Mouse (Mus musculus) liver, adult 2 months (tissue): ENCODE results near the gene Gatb. TPM values are rescaled to one million over a fixed set of nuclear protein-coding genes. Genes with fewer than 3 reads are reported as not detected.

Experiments
- DNase-seq: peaks from one replicate; pipeline ENCODE4 v3.0.0-alpha.2; 2011; ENCODE audit warnings: low read depth, low spot score; ENCODE audit errors: extremely low read depth
- H3K27ac ChIP-seq: fragments of 200-500 bp; replicated peaks from 2 replicates; pipeline ENCODE4 v1.5.1; 2012; ENCODE audit warnings: low read depth, mild to moderate bottlenecking, control low read depth, inconsistent platforms, low read length; ENCODE audit not compliant: insufficient read depth
- H3K27me3 ChIP-seq: fragments of 200-500 bp; 2 replicates; pipeline ENCODE4 v1.6.1; 2012; ENCODE audit warnings: mild to moderate bottlenecking, moderate library complexity, low read length, inconsistent platforms; ENCODE audit not compliant: control insufficient read depth, insufficient read depth
- H3K36me3 ChIP-seq: fragments of 200-500 bp; 2 replicates; pipeline ENCODE4 v1.6.1; 2012; ENCODE audit warnings: low read length, inconsistent platforms; ENCODE audit not compliant: control insufficient read depth, insufficient read depth
- H3K4me1 ChIP-seq: fragments of 200-500 bp; 2 replicates; pipeline ENCODE4 v1.6.1; 2011; ENCODE audit warnings: low read length; ENCODE audit not compliant: control insufficient read depth, insufficient read depth
- H3K4me3 ChIP-seq: fragments of 200-500 bp; 2 replicates; pipeline ENCODE4 v1.5.1; 2011; ENCODE audit warnings: low read depth, mild to moderate bottlenecking, control low read depth, low read length, moderate library complexity; ENCODE audit not compliant: insufficient read depth
- H3K79me2 ChIP-seq: fragments of 200-500 bp; 2 replicates; pipeline ENCODE4 v1.6.1; 2012; ENCODE audit warnings: inconsistent platforms, mild to moderate bottlenecking, low read length, moderate library complexity; ENCODE audit not compliant: control insufficient read depth, insufficient read depth
- H3K9ac ChIP-seq: fragments of 200-500 bp; 2 replicates; pipeline ENCODE4 v1.6.1; 2012; ENCODE audit warnings: low read depth, mild to moderate bottlenecking, control low read depth, inconsistent platforms, low read length
- CTCF ChIP-seq: fragments of 200-500 bp; IDR thresholded peaks from 2 replicates; pipeline ENCODE4 v1.5.1; 2011; ENCODE audit warnings: low read depth, low read length, control low read depth
- POLR2A ChIP-seq: fragments of 200-500 bp; IDR thresholded peaks from 2 replicates; pipeline ENCODE4 v1.6.1; 2011; ENCODE audit warnings: low read length, control low read depth; ENCODE audit not compliant: insufficient read depth; ENCODE audit errors: extremely low read depth
- WGBS: fragments of 180-500 bp; shearing (Covaris S2); methylation state at CpG from one replicate; pipeline ENCODE4 v1.1.7; 2018; 5-methylcytosine and 5-hydroxymethylcytosine counted together
- polyA plus RNA-seq: library from polyadenylated mRNA; depleted of rRNA; stranded (reverse); fragments of >200 nt; gene quantifications from 2 replicates; pipeline ENCODE4 v1.2.3, GENCODE M21; 2012
- total RNA-seq: library from RNA; depleted of rRNA; stranded (reverse); fragments of >200 nt; gene quantifications from 2 replicates; pipeline ENCODE4 v1.2.3, GENCODE M21; 2014

Gatb gene
- total and polyA plus RNA-seq, 2 experiments = 17.1 to 39.5 TPM

DNA sequence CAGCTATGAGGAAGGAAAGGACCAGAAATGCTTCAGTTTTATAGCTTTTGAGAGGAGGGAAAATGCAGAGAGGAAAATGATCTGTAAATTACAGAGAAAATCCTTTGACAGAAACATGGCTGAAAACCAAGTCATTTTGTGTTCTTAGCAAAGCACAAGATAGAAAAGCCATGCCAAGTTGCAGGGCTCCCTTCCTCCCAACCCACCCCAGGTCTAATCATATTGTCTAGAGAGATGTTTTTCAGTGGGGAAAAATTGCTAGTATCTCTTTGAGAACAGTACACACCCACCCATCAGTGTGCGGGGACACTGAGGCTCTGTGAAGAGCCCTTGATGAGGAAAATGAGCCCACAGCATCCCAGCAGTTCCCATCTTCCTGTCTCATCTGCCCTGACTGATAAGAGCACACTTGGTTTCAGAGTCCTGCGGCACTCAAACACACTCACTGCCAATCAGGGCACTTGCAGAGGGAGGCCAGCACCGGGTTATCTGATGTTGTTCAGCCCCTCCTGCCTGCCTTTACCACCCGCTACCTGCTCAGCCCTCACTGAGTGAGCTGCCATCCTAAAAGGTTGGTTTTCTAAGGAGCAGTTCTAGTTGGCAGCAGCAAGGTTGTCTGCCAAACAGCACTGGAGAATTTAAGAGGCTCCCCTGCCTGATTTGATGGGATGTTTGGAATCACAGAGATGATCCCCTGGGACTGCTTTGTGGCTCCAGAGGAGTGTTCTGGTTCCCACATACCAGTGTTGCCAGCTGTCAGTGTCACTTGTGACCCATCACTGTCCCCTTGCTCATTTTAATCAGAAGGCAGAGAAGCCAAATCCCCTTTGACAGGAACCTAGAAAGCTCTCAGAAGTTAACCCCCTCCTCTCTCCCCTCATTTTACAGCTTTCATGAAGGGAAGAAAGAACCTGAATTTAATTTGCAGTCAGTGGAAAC, 79.1 kb downstream of the Gatb start:
- no peaks in the 10 kb centered on the region for H3K79me2 ChIP-seq
- no peak overlapping the region for H3K4me3 ChIP-seq
- H3K9ac ChIP-seq = no peak overlapping the region
- 72% methylated on average over 4 of the region's 4 CpGs for WGBS
- no peaks in the 10 kb centered on the region for H3K27me3 ChIP-seq
- no peaks in the 10 kb centered on the region for H3K4me1 ChIP-seq
- DNase-seq = no peak
- TF ChIP-seq CTCF (no peak), POLR2A (no peak)
- H3K36me3 ChIP-seq = peaks cover 10% of the 10 kb centered on the region
- H3K27ac ChIP-seq = no peak overlapping the region

DNA sequence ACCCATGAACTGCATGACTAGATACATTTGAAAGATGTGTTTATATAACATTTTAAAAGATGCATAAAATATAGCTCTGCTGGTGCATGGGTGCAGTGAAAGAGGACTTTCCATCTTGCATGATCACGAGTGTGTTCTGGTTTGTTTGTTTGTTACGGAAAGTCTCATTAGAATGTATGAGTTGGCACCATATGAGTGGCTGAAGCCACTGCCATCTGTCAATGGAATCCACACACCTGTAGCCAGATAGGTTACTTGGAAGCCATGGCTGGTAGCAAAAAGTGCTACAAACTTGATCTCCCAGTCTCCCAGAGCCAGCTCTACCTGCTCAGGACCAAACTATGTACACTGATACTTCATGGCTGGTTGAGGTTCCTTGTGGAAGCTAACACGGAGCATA, 81.6 kb downstream of the Gatb start:
- WGBS = 92% methylated on average over 3 of the region's 3 CpGs
- H3K36me3 ChIP-seq = peaks cover 10% of the 10 kb centered on the region
- H3K27ac ChIP-seq = no peak overlapping the region
- TF ChIP-seq CTCF (no peak), POLR2A (no peak)
- no peak overlapping the region for H3K9ac ChIP-seq
- no peak for DNase-seq
- H3K79me2 ChIP-seq = no peaks in the 10 kb centered on the region
- H3K4me3 ChIP-seq = no peak overlapping the region
- no peaks in the 10 kb centered on the region for H3K4me1 ChIP-seq
- no peaks in the 10 kb centered on the region for H3K27me3 ChIP-seq

DNA sequence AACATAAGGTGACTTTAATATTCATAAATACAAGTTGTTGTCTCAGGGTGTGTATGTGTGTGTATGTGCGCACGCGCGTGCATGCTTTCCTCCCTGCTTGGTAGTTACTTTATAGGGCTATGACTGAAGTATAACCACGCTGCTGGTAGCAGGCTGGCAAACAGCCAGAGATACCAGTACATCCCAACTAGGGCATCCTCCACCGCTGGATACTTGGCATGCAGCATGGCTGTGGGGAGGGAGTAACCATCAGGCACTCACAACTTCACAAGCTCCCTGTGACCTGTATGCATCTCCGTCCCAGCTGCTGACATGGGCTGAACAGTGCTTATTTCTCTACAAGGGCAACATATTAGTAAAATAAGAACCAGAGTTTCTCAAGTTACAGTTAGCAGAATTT, 85.8 kb downstream of the Gatb start:
- Histone ChIP-seq H3K36me3 (peaks cover 3% of the 10 kb centered on the region; the same call in 1 of the 2 replicates), H3K79me2 (no peaks in the 10 kb centered on the region), H3K27me3 (no peaks in the 10 kb centered on the region), H3K4me1 (no peaks in the 10 kb centered on the region), H3K9ac (no peak overlapping the region), H3K27ac (no peak overlapping the region), H3K4me3 (no peak overlapping the region)
- WGBS = 89% methylated on average over 7 of the region's 7 CpGs
- no peak for TF ChIP-seq CTCF
- no peak for TF ChIP-seq POLR2A
- no peak for DNase-seq

- no peaks in the 10 kb centered on the region for H3K27me3 ChIP-seq
- H3K4me3 ChIP-seq = no peak overlapping the region
- H3K4me1 ChIP-seq = no peaks in the 10 kb centered on the region
- H3K79me2 ChIP-seq = no peaks in the 10 kb centered on the region
- H3K36me3 ChIP-seq = no peaks in the 10 kb centered on the region
- no peak for DNase-seq
- TF ChIP-seq CTCF (no peak), POLR2A (no peak)
- 85% methylated on average over 10 of the region's 10 CpGs for WGBS
- no peak overlapping the region for H3K9ac ChIP-seq
- H3K27ac ChIP-seq = no peak overlapping the region
Measured at GRCm38 (mm10) chr3:85661926-85662813, 88.3 kb downstream of the Gatb start.

GRCm38 (mm10) chr3:85663826-85664225, 89.9 kb downstream of the Gatb start:
- 84% methylated on average over 5 of the region's 5 CpGs for whole genome bisulfite sequencing
- H3K9ac ChIP-seq = no peak overlapping the region
- H3K36me3 ChIP-seq = no peaks in the 10 kb centered on the region
- TF ChIP-seq POLR2A (no peak), CTCF (no peak)
- H3K27me3 ChIP-seq = no peaks in the 10 kb centered on the region
- no peaks in the 10 kb centered on the region for H3K79me2 ChIP-seq
- no peak overlapping the region for H3K4me3 ChIP-seq
- H3K4me1 ChIP-seq = no peaks in the 10 kb centered on the region
- H3K27ac ChIP-seq = no peak overlapping the region
- DNase-seq = no peak
